Mouse (Mus musculus) layer of hippocampus, adult 9-11 months (tissue): ENCODE results near the gene Hdac11.
A peak's percentile ranks its signal among the peaks of the same experiment; 100 is the strongest.
"Not testable (repeated sequence)": the region's sequence is repeated elsewhere in the genome, so short reads cannot be mapped to it uniquely, and the experiment has no call there.

Source experiments
- DNase-seq: peaks from one replicate; pipeline ENCODE4 v3.0.0; 2022

Gene Hdac11

DNA sequence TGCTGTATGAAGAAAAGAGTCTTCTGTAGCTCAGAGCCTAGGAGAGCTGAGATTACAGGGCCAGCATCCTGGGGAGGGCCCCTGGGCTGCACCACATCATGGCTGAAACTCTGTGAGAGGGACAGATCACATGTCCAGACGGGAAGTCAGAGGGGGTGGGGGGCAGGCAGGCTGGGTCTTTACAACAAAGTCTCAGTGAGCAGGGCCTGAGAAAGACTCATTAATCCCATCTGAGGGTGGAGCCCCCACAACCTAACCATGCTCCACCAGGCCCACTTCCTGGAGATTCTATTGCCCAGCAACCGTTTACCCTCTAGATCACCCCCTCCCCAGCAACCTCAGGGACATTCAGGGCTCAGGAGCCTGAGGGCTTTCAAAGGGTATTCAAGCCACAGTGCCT is 53.3 kb downstream of the Hdac11 start:
- no peak for DNase-seq

GRCm38 (mm10) chr6:91210852-91211251 is 54.4 kb downstream of the Hdac11 start:
- no peak for DNase-seq

- DNase-seq = not testable (repeated sequence)
Measured at GRCm38 (mm10) chr6:91212155-91212554, 55.7 kb downstream of the Hdac11 start, which contains the start of gene Fbln2. Gene Fbln2 (plus strand): TSS chr6:91212455.

DNA sequence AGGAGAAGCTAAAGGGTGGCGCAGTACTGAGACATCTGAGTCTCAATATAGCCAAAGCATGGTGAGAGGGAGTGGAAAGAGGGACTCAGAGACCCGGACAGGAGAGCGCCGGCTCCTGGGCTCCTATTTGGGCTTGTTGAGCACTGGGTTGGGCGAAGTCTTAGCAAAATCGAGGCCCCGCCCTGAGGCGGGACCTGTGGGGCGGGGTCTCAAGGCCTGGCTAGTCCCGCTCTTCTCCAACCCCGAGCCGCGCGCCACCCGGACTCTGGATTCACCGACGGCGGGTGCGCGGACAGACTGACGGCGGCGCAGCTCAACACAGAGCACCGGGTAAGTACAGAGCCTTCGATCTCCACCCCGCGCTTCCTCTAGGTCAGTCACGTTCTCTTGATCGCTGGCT is 56.1 kb downstream of the Hdac11 start:
- DNase-seq = no peak

GRCm38 (mm10) chr6:91213287-91214218 is 57.1 kb downstream of the Hdac11 start:
- DNase-seq = no peak

DNA sequence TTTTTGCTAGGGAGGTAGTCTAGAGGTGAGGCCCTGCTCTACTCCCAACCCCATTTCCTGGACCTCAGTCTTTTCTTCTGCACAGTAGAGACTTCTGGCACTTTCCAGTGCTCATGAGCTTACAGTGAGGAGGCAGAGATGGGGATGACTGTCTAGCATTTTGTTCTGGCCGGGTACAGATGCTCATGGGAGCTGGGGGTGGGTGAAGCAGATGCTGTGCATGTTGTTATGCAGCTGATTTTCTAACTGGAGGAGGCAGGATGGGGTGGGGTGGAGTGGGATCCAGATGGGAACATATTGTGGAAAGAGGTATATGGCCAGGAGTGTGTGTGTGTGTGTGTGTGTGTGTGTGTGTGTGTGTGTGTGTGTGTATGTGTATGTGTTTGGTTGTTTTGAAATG is 59.0 kb downstream of the Hdac11 start:
- DNase-seq = peak; percentile 43

GRCm38 (mm10) chr6:91218445-91218844 is 62.0 kb downstream of the Hdac11 start:
- no peak for DNase-seq

GRCm38 (mm10) chr6:91218871-91219270 is 62.4 kb downstream of the Hdac11 start:
- no peak for DNase-seq

DNA sequence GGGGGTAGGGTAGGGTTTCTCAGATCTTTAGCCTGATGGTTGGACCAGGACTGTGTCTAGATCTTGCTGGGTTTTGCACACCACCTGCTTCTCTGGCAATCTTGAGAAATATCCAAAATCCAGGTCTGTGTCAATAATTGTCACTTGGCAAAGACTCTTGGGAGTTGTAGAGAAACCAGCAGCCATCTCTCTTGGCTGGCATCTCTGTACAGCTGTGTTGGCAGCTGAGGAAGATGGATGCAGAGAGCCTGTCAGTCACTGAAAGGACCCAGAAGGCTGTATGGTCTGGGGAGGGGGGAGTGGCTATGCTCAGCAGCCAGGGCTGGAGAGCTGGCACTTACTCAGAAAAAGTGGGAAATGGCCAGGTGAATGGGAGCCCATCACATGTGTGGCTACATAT is 63.6 kb downstream of the Hdac11 start:
- DNase-seq = peak; percentile 34

GRCm38 (mm10) chr6:91221094-91221493 is 64.6 kb downstream of the Hdac11 start:
- DNase-seq = no peak

DNA sequence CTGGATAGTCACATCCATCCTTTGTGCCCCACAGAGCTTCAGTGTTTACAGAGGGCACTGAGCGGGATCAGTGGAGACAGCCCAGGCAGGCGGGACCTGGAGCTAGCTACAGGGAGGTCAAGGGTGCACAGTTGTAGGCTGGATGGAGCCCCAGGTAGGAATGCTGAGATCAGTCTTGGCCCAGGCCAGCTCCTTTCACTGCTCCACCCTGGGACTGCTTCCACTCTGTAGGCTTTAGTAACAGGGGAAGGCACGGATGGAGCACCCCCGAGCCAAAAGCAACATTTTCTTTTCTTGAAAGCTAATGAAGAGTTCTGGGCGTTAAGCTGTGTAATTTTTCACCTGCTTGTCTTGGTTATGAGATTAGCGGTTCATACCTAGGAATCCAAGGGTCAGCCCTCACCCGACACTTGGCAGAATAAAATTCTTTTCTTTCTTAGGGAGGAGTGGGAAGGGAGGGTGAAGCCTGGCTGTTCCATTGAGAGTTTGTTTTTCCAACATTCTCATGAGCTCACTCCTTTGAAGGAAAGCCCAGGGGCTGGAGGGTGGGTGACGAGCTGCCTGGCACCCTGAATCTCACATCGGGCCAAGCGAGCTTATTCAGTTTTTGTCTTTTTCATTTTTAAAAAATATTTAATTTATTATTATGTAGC is 66.4 kb downstream of the Hdac11 start:
- DNase-seq = no peak
